Mouse (Mus musculus) forebrain, embryonic 12.5 days (tissue): ENCODE data around the gene Kctd2. TPM values are rescaled to one million over a fixed set of nuclear protein-coding genes. Genes with fewer than 3 reads are reported as not detected.

Experiments
- microRNA-seq: library from miRNA; unstranded; fragments of <30 nt; microRNA quantifications from one replicate; pipeline ENCODE4, GENCODE M21; 2017
- polyA plus RNA-seq: library from polyadenylated mRNA; unstranded; fragments of >200 nt; fragmentation: Nextera tagmentation; extraction: Ambion mirVana; gene quantifications from 2 replicates; pipeline ENCODE4 v1.2.1, GENCODE M21; 2016

Gene Kctd2
- polyA plus RNA-seq, 1 experiment from 2014 or later: 29.8 TPM

Small RNA genes lying within 50 kb of the gene (microRNA-seq; reads per million reads assigned to microRNA genes)
- gene Mir3968: not detected

Other genes starting within 250 kb of the Kctd2 start
- 7.9 and 8.4 TPM in 2 replicates for gene Tmem104, start 232.6 kb upstream of the Kctd2 start, polyA plus RNA-seq
- 16.0 and 16.6 TPM in 2 replicates for gene Nat9, start 232.3 kb upstream of the Kctd2 start, polyA plus RNA-seq
- 0.08 TPM in 1 of 2 replicates, not detected in the other for gene Grin2c, start 152.9 kb upstream of the Kctd2 start, polyA plus RNA-seq
- 16.9 and 17.4 TPM in 2 replicates for gene Fdxr, start 143.1 kb upstream of the Kctd2 start, polyA plus RNA-seq
- gene Fads6, start 122.5 kb upstream of the Kctd2 start, polyA plus RNA-seq: 0.26 and 0.37 TPM in 2 replicates
- gene Otop2, start 113.0 kb upstream of the Kctd2 start, polyA plus RNA-seq: not detected in 2 replicates
- not detected in 2 replicates for gene Ush1g, start 98.1 kb upstream of the Kctd2 start, polyA plus RNA-seq
- gene Otop3, start 85.4 kb upstream of the Kctd2 start, polyA plus RNA-seq: not detected in 2 replicates
- gene Hid1, start 52.4 kb upstream of the Kctd2 start, polyA plus RNA-seq: 33.7 and 36.4 TPM in 2 replicates
- 28.3 and 29.6 TPM in 2 replicates for gene Cdr2l, start 38.2 kb upstream of the Kctd2 start, polyA plus RNA-seq
- 222 and 232 TPM in 2 replicates for gene Mrpl58, start 16.4 kb upstream of the Kctd2 start, polyA plus RNA-seq
- 843 and 857 TPM in 2 replicates for gene Atp5h, start 166 bp upstream of the Kctd2 start, polyA plus RNA-seq
- not detected in 2 replicates for gene Trim80, start 20.4 kb downstream of the Kctd2 start, polyA plus RNA-seq
- gene Slc16a5, start 42.3 kb downstream of the Kctd2 start, polyA plus RNA-seq: not detected in 2 replicates
- gene Armc7, start 55.5 kb downstream of the Kctd2 start, polyA plus RNA-seq: 10.9 and 11.0 TPM in 2 replicates
- 72.0 and 80.3 TPM in 2 replicates for gene Nt5c, start 71.7 kb downstream of the Kctd2 start, polyA plus RNA-seq
- gene Jpt1, start 94.3 kb downstream of the Kctd2 start, polyA plus RNA-seq: 1,151 and 1,196 TPM in 2 replicates
- gene Sumo2, start 116.1 kb downstream of the Kctd2 start, polyA plus RNA-seq: 1,429 and 1,474 TPM in 2 replicates
- 194 and 199 TPM in 2 replicates for gene Nup85, start 144.3 kb downstream of the Kctd2 start, polyA plus RNA-seq
- 87.4 and 89.5 TPM in 2 replicates for gene Mrps7, start 183.8 kb downstream of the Kctd2 start, polyA plus RNA-seq
- gene Gga3, start 183.9 kb downstream of the Kctd2 start, polyA plus RNA-seq: 32.3 and 35.1 TPM in 2 replicates
- gene Mif4gd, start 192.8 kb downstream of the Kctd2 start, polyA plus RNA-seq: 15.2 and 16.5 TPM in 2 replicates
- 28.4 and 29.7 TPM in 2 replicates for gene Slc25a19, start 208.2 kb downstream of the Kctd2 start, polyA plus RNA-seq